Mouse (Mus musculus): ENCODE results near the gene Gm7356. TPM values are rescaled to one million over a fixed set of nuclear protein-coding genes. Genes with fewer than 3 reads are reported as not detected.
"Not testable (repeated sequence)": the region's sequence is repeated elsewhere in the genome, so short reads cannot be mapped to it uniquely, and the experiment has no call there.

Gene Gm7356
- polyA plus RNA-seq (2015; fragmentation: Nextera tagmentation; extraction: Ambion mirVana): not detected in 2 replicates

DNA sequence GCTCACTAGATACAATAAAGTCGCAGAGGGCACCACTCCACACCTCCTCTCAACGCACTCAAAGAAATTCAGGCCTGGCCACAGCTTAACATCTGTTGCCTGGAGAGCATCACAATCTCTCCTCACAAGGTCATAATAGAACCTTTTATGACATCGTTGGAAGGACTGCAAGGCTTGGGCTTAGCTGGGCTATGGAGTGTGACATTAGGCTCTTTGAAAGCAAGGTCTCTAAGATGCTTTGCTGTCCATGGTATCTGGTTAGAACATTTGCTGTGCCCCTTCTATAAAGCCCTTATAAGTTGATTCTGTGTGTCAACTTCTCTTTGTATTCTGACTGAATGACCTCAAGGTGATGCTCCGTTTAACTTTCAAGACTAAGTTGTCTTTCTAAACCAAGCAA lies at the start of gene Gm7356:
Gene Gm7356 (minus strand): TSS at position 101 of the 400 bp plus-strand sequence.
- not testable (repeated sequence) for H3K36me3 ChIP-seq; ATAC-seq (ENCODE audit: insufficient number of reproducible peaks, low FRiP score, low TSS enrichment, low read depth); H3K4me1 ChIP-seq

DNA sequence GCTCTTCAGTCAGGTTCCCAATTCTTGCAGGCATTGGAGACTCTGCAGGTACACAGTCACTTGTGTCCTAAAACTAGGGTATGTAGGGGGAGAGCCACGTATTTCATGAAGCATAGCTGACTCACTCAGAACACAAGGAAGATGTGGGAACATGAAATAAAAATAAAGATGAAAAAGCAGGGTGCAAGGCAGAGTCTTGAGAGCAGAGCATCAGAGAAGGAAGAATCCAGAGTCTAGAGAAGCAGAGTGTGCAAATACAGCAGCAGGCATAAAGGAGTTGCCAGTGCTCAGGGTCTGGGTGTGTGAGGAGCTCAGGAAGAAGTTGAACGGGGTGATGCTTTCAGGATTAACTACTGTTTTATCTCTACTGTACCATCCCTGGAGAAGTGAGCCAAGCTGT lies 38.4 kb upstream of the Gm7356 start:
- H3K27ac ChIP-seq; H3K4me1 ChIP-seq; H3K27me3 ChIP-seq; H3K9me3 ChIP-seq; H3K36me3 ChIP-seq; ATAC-seq (ENCODE audit: insufficient number of reproducible peaks, low FRiP score, low TSS enrichment, low read depth); H3K4me3 ChIP-seq; H3K4me2 ChIP-seq; H3K9ac ChIP-seq: not testable (repeated sequence)
- WGBS: 32% methylated on average over 1 of the region's 2 CpGs

More for the DNA sequence above, at the start of gene Gm7356:
- H3K27ac ChIP-seq, H3K4me3 ChIP-seq, H3K9me3 ChIP-seq, H3K27me3 ChIP-seq, H3K9ac ChIP-seq, H3K4me2 ChIP-seq: not testable (repeated sequence)
- 72% methylated on average over 4 of the region's 4 CpGs for WGBS

DNA sequence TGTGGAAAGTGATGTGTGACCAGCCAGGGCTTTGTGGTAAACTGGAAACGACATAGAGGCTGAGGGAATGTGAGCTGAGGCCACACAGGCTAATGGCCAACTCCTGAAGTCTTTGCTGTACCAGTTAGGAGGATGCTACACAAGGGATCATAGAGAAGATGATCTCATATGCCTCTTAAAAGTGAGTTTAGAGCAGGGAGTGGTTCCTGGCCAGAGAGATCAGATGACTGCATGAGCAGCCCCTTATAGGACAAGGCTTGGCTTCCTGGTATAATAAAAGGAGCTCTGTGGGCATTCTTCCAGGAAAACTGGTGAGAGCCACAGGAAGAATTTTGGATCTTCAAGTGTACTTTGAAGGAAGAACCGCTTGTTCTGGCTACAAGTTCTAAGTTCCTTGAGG lies 33.5 kb upstream of the Gm7356 start:
- H3K4me3 ChIP-seq, H3K27me3 ChIP-seq, H3K27ac ChIP-seq, H3K4me2 ChIP-seq, H3K36me3 ChIP-seq, H3K9me3 ChIP-seq, H3K4me1 ChIP-seq, H3K9ac ChIP-seq: not testable (repeated sequence)
- 48% methylated on average over 1 of the region's 2 CpGs for WGBS
- ATAC-seq (ENCODE audit: insufficient number of reproducible peaks, low FRiP score, low TSS enrichment, low read depth): peak; percentile 61; the same call in 1 of the 2 replicates

DNA sequence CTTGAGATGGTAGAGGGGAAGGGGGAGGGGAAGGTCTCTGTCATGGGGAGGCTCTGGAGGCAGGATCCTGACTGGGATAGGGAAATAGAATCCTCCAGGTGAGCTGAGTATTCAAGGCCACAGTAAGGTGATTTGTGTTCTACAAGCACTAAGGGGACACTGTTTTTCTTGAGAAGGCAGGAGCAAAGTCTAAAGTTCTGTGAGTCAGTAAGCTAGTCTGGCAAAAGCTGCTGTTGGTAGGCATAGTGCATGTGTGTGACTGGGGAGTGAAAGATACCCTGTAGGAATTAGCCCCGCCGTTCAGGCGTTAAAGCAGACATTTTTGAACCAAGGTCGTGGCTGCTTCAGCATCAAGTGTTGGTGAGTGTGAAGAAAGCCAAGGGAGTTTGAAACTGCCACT lies 32.6 kb upstream of the Gm7356 start:
- not testable (repeated sequence) for H3K27me3 ChIP-seq; ATAC-seq (ENCODE audit: insufficient number of reproducible peaks, low FRiP score, low TSS enrichment, low read depth); H3K4me2 ChIP-seq; H3K9ac ChIP-seq; H3K4me3 ChIP-seq; H3K27ac ChIP-seq; H3K36me3 ChIP-seq; H3K9me3 ChIP-seq; H3K4me1 ChIP-seq
- 81% methylated on average over 4 of the region's 4 CpGs for WGBS

DNA sequence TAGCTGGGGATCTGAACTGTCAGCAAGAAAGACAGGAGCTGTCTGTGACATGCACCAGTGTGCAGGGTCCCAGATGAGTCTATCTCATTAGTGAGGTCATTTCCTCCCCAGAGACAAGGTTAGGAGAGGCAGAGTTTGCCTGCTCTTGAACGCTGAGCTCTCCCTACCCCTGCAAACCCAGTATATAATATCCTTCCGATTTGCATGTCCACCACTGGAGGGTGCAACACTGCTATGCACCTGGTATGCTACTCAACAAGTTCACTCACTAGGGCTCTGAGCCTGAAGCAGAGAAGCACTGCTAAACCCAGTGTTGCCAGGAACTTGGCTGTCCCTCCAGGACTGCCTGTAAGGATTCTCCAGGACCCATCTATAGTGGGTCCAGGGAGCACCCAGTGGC lies 10.1 kb downstream of the Gm7356 start:
- H3K4me2 ChIP-seq; H3K9ac ChIP-seq; H3K4me1 ChIP-seq; H3K9me3 ChIP-seq; H3K4me3 ChIP-seq; ATAC-seq (ENCODE audit: insufficient number of reproducible peaks, low FRiP score, low TSS enrichment, low read depth); H3K27ac ChIP-seq; H3K27me3 ChIP-seq; H3K36me3 ChIP-seq: not testable (repeated sequence)
- 60% methylated on average over 2 of the region's 2 CpGs for WGBS

DNA sequence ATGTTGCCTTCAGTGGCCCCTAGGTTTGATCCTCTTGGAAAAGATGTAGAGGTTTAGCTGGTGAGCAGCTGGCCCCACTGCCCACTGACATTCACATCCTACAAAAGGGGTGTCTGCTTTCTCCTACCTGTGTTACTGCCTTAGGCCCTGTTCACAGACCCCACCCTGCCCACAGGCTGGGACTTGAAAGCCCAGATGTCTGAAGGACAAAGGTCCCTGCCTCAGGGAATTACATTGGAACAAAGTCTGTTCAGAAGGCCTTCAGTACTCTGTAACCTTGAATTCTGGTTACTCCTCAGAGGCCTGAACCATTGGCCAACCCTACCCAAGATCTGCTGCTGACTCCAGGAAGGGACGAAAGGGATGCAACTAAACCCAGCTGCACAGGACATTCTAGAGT lies 15.8 kb downstream of the Gm7356 start:
- H3K36me3 ChIP-seq: no peaks in the 10 kb centered on the region
- H3K4me2 ChIP-seq: no peak overlapping the region
- WGBS: 72% methylated on average over 1 of the region's 1 CpGs
- H3K27me3 ChIP-seq: no peaks in the 10 kb centered on the region
- no peak overlapping the region for H3K27ac ChIP-seq
- ATAC-seq (ENCODE audit: insufficient number of reproducible peaks, low FRiP score, low TSS enrichment, low read depth): no peak
- H3K4me3 ChIP-seq: no peak overlapping the region
- no peaks in the 10 kb centered on the region for H3K4me1 ChIP-seq
- H3K9ac ChIP-seq: no peak overlapping the region
- H3K9me3 ChIP-seq: no peaks in the 10 kb centered on the region

DNA sequence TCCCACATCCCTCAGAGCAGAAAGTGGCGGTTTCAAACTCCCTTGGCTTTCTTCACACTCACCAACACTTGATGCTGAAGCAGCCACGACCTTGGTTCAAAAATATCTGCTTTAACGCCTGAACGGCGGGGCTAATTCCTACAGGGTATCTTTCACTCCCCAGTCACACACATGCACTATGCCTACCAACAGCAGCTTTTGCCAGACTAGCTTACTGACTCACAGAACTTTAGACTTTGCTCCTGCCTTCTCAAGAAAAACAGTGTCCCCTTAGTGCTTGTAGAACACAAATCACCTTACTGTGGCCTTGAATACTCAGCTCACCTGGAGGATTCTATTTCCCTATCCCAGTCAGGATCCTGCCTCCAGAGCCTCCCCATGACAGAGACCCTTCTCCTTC lies 32.7 kb downstream of the Gm7356 start:
- not testable (repeated sequence) for H3K4me1 ChIP-seq; H3K9me3 ChIP-seq; H3K4me2 ChIP-seq; H3K36me3 ChIP-seq; ATAC-seq (ENCODE audit: insufficient number of reproducible peaks, low FRiP score, low TSS enrichment, low read depth); H3K27me3 ChIP-seq; H3K27ac ChIP-seq; H3K9ac ChIP-seq; H3K4me3 ChIP-seq
- WGBS: 78% methylated on average over 5 of the region's 5 CpGs

DNA sequence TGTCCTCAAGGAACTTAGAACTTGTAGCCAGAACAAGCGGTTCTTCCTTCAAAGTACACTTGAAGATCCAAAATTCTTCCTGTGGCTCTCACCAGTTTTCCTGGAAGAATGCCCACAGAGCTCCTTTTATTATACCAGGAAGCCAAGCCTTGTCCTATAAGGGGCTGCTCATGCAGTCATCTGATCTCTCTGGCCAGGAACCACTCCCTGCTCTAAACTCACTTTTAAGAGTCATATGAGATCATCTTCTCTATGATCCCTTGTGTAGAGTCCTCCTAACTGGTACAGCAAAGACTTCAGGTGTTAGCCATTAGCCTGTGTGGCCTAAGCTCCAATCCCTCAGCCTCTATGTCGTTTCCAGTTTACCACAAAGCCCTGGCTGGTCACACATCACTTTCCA lies 33.6 kb downstream of the Gm7356 start:
- WGBS: 53% methylated on average over 1 of the region's 2 CpGs
- H3K36me3 ChIP-seq; ATAC-seq (ENCODE audit: insufficient number of reproducible peaks, low FRiP score, low TSS enrichment, low read depth); H3K27me3 ChIP-seq; H3K4me3 ChIP-seq; H3K9ac ChIP-seq; H3K9me3 ChIP-seq; H3K4me2 ChIP-seq; H3K27ac ChIP-seq; H3K4me1 ChIP-seq: not testable (repeated sequence)

DNA sequence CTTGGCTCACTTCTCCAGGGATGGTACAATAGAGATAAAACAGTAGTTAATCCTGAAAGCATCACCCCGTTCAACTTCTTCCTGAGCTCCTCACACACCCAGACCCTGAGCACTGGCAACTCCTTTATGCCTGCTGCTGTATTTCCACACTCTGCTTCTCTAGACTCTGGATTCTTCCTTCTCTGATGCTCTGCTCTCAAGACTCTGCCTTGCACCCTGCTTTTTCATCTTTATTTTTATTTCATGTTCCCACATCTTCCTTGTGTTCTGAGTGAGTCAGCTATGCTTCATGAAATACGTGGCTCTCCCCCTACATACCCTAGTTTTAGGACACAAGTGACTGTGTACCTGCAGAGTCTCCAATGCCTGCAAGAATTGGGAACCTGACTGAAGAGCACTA lies 38.5 kb downstream of the Gm7356 start:
- not testable (repeated sequence) for H3K36me3 ChIP-seq; H3K4me2 ChIP-seq; H3K27me3 ChIP-seq; H3K4me3 ChIP-seq; H3K9ac ChIP-seq; H3K27ac ChIP-seq; ATAC-seq (ENCODE audit: insufficient number of reproducible peaks, low FRiP score, low TSS enrichment, low read depth); H3K4me1 ChIP-seq; H3K9me3 ChIP-seq
- WGBS: 22% methylated on average over 1 of the region's 2 CpGs

DNA sequence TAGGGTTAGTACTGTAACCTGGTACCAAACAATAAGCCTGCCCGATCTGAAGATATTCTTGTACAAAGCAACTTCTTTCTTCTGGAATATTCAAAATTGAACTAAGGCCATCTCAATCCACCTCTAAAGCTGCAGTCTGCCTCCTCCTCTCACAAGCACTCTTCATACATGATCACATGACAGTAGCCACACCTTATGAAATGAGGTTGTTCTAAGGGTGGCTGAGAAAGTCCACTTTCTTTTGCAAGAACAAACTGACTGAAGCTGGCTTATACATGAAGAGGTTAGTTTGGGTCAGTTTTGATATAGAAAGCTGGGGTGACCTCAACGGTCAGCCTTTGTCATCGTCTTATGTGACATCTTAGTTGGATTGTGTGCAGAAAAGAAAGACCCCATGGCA lies 41.3 kb downstream of the Gm7356 start:
- 90% methylated on average over 3 of the region's 3 CpGs for WGBS
- H3K9me3 ChIP-seq; H3K27ac ChIP-seq; H3K36me3 ChIP-seq; H3K4me3 ChIP-seq; H3K4me2 ChIP-seq; H3K4me1 ChIP-seq; H3K9ac ChIP-seq; ATAC-seq (ENCODE audit: insufficient number of reproducible peaks, low FRiP score, low TSS enrichment, low read depth); H3K27me3 ChIP-seq: not testable (repeated sequence)

DNA sequence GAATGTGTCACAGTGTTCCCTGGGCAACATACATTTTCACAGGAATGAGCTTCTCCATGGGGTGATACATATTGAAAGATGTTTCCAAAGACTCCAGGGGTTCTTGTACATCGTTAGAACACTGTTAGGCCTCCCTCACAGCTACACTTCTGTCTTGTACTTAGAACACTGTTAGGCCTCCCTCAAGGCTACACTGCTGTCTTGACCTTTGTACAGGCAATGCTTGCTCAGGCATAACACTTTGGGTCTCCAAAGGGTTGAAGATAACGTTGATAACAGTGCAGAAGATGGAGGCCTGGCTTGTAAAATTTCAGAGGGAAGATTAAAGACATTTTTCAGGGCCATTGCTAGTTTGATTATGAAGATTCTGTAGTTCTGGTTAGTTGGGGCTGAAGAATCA lies 45.4 kb downstream of the Gm7356 start:
- not testable (repeated sequence) for H3K9ac ChIP-seq; H3K4me3 ChIP-seq; H3K4me2 ChIP-seq; H3K4me1 ChIP-seq; H3K27ac ChIP-seq; H3K9me3 ChIP-seq; H3K36me3 ChIP-seq; H3K27me3 ChIP-seq; ATAC-seq (ENCODE audit: insufficient number of reproducible peaks, low FRiP score, low TSS enrichment, low read depth)
- 58% methylated on average over 1 of the region's 2 CpGs for WGBS

DNA sequence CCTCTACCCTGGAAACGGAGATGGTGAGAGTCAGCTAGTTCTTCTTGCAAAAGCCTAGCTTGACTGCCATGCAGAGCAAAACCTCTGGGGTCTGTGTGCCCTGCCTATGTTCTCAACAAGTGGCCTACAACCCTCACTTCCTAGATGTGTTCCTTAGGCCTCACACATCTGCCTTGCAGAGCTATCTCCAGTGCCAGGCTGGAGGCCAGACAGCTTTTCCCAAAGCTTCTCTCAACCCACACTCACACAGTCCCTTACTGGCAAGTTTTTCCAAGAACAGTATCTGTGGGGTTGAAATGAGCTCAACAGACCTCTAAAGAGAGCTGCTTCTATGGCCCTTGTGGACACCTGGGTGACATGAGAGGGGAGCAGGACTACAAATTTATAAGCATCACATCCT lies 51.9 kb downstream of the Gm7356 start:
- not testable (repeated sequence) for H3K27ac ChIP-seq; H3K9me3 ChIP-seq; H3K4me3 ChIP-seq; ATAC-seq (ENCODE audit: insufficient number of reproducible peaks, low FRiP score, low TSS enrichment, low read depth); H3K9ac ChIP-seq; H3K27me3 ChIP-seq; H3K4me1 ChIP-seq; H3K36me3 ChIP-seq; H3K4me2 ChIP-seq
- WGBS: 92% methylated on average over 1 of the region's 1 CpGs
